Mouse (Mus musculus) MEL-GATA-1-ER (cell line): ENCODE data around the gene G530012D18Rik.
"Not testable (repeated sequence)": the region's sequence is repeated elsewhere in the genome, so short reads cannot be mapped to it uniquely, and the experiment has no call there.

ENCODE experiments used
- DNase-seq: peaks from one replicate; pipeline ENCODE4 v3.0.0-alpha.2; 2012; ENCODE audit warnings: low read depth; ENCODE audit errors: extremely low read depth

Gene G530012D18Rik

DNA sequence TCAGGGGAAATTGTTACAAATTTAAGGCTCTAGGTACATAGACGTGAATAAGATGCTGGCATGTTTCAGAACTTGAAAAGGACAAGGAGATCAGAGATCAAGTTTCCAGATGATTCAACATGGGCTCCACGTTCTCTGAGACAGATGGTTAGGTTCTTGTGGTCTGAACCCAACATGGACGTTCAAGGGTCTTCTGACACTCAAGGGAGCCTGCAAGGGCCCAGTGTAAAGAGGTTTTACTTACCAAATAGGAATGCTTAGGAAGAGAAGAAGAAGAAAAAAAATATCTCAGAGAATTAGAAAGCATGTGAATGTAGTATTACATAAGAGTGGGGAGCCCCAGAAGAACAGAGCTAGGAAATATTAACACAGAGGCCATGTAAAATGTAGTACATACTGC, 40.3 kb downstream of the G530012D18Rik start:
- DNase-seq: not testable (repeated sequence)

DNA sequence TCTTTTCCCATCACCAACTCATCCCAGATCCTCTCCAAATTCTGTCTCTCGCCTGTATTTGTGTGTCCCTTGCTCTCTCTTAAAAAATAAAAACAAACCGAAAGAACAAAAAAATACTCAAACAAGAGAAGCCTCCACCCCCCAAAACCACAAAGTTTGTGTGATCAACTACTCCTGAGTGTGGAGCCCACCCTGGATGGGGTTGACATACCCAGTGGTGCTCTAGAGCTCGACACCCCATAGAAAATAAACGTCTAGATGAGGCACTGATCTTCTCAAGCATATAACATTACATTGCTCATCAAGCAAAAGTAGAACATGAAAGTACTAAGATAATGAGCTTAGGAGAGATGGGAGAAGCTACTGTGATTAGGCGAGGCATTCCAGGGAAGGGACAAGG, 41.7 kb downstream of the G530012D18Rik start:
- not testable (repeated sequence) for DNase-seq

DNA sequence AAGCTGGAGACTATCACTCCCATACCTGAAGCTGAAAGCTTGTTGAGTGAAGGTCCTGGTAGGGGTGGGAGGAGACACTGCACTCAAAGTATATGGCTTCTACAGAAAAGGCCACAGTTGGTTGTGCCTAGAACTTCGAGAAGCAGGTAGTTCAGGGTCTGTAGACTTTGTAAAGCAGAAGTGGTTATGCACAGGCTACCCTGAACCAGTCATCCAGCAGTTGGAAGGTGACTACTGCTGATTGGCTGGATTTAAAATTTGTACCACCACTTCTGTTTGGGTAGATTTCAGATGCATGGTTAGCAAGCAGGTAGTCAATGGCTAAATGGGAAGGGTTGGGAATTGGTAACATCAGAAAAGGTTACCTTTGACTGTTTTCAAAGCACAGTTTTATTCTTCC, 43.2 kb downstream of the G530012D18Rik start:
- not testable (repeated sequence) for DNase-seq
